Comparison of ENCODE assay signal across 13 mouse cellular contexts in the genomic region with DNA sequence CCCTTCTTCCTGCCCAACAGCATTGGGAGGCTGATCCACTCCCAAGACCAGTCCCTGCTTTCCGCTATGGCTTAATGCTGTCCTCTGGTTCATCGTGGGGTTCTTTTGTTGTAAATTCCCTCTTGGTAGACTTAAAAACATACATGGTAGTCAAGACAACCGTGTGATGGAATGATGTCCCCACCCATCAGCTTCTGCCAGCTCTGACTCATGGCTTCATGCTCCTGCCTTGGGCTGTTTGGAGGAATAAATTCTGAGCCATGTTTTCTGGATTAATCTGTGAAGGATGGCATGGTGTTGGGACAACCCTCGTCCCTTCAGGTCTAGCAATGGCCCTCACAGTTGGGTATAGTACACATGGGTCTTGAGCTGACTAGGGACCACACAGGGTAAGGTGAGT. TPM values are rescaled to one million over a fixed set of nuclear protein-coding genes. Genes with fewer than 3 reads are reported as not detected.
A peak's percentile ranks its signal among the peaks of the same experiment; 100 is the strongest.
DNase-seq lines count a peak whose midpoint lies in the region; ATAC-seq lines count a peak whose summit lies in the region.
"Had no signal": no experiment of that assay in that cellular context is flagged by ENCODE, and none has a peak within 500 bp of the region (broad histone marks: within the 10 kb centered on the region; RNA-seq: fewer than 3 reads in every experiment).

No protein-coding gene starts in this region.

- no peak overlapping the region for H3K4me2 ChIP-seq in forebrain, embryonic 11.5 days (ENCODE audit: low read depth, low read length, severe bottlenecking)
- H3K4me2 ChIP-seq in hindbrain, embryonic 15.5 days, result no peak overlapping the region
- H3K4me2 ChIP-seq in hindbrain, embryonic 12.5 days (replicated peaks), result no peak overlapping the region

- H3K9me3 ChIP-seq in forebrain, embryonic 11.5 days (ENCODE audit: control insufficient read depth, low read length), result no peaks in the 10 kb centered on the region
- no peaks in the 10 kb centered on the region for H3K9me3 ChIP-seq in forebrain, embryonic 10.5 days
- no peaks in the 10 kb centered on the region for H3K9me3 ChIP-seq in hindbrain, embryonic 15.5 days
- H3K9me3 ChIP-seq in hindbrain, embryonic 12.5 days (replicated peaks), result no peaks in the 10 kb centered on the region

- no peak overlapping the region for H3K4me3 ChIP-seq in forebrain, embryonic 11.5 days (ENCODE audit: low read depth, low read length)
- H3K4me3 ChIP-seq in forebrain, embryonic 10.5 days, result no peak overlapping the region
- H3K4me3 ChIP-seq in hindbrain, embryonic 15.5 days, result no peak overlapping the region
- no peak overlapping the region for H3K4me3 ChIP-seq in hindbrain, embryonic 12.5 days

- ATAC-seq in forebrain, embryonic 11.5 days (replicated peaks; ENCODE audit: low FRiP score), result no peak
- ATAC-seq in hindbrain, embryonic 15.5 days (ENCODE audit: low FRiP score, low read depth), result peak; percentile 33; the same call in 1 of the 2 replicates
- no peak for ATAC-seq in hindbrain, embryonic 12.5 days (ENCODE audit: low FRiP score)
- ATAC-seq: inflammation-experienced regulatory T-cells, adult 6 months; liver, postnatal 0 days had no signal

- 88% methylated on average over 4 of the region's 4 CpGs for WGBS in forebrain, embryonic 11.5 days
- 91% methylated on average over 4 of the region's 4 CpGs for WGBS in forebrain, embryonic 10.5 days
- 82% methylated on average over 4 of the region's 4 CpGs for WGBS in hindbrain, embryonic 15.5 days
- 80% methylated on average over 4 of the region's 4 CpGs for WGBS in hindbrain, embryonic 12.5 days

- H3K27me3 ChIP-seq in forebrain, embryonic 11.5 days (ENCODE audit: control insufficient read depth, insufficient read depth, low read length), result no peaks in the 10 kb centered on the region
- no peaks in the 10 kb centered on the region for H3K27me3 ChIP-seq in forebrain, embryonic 10.5 days (ENCODE audit: poor library complexity, severe bottlenecking)
- H3K27me3 ChIP-seq in hindbrain, embryonic 15.5 days, result no peaks in the 10 kb centered on the region
- H3K27me3 ChIP-seq in hindbrain, embryonic 12.5 days, result no peaks in the 10 kb centered on the region

- H3K36me3 ChIP-seq in forebrain, embryonic 11.5 days (ENCODE audit: control insufficient read depth, insufficient read depth, low read length), result no peaks in the 10 kb centered on the region; the same call in 1 of the 2 replicates
- H3K36me3 ChIP-seq in forebrain, embryonic 10.5 days (replicated peaks), result peaks cover 88% of the 10 kb centered on the region
- H3K36me3 ChIP-seq in hindbrain, embryonic 15.5 days, result no peaks in the 10 kb centered on the region
- H3K36me3 ChIP-seq in hindbrain, embryonic 12.5 days, result 0 out of 2 replicates have a peak, but pooled peaks cover 7% of the 10 kb centered on the region

- no peak overlapping the region for H3K27ac ChIP-seq in forebrain, embryonic 11.5 days (ENCODE audit: low read depth, low read length)
- no peak overlapping the region for H3K27ac ChIP-seq in forebrain, embryonic 10.5 days
- no peak overlapping the region for H3K27ac ChIP-seq in hindbrain, embryonic 15.5 days (replicated peaks)
- H3K27ac ChIP-seq in hindbrain, embryonic 12.5 days, result no peak overlapping the region
- H3K27ac ChIP-seq: kidney, postnatal 0 days had no signal

- DNase-seq in forebrain, embryonic 11.5 days (ENCODE audit: low spot score), result peak; percentile 10
- DNase-seq in forebrain, embryonic 10.5 days (ENCODE audit: extremely low spot score, low spot score), result no peak
- DNase-seq in urinary bladder, postnatal 36 days (ENCODE audit: low spot score in 2 of 2), result peak; percentile 29 to 42
- no peak for DNase-seq in urinary bladder, adult 2 months (ENCODE audit: low spot score)
- no peak for DNase-seq in spleen, postnatal 4 days (ENCODE audit: low spot score in 2 of 2)
- DNase-seq in cerebellum, adult 18-20 months, result no peak
- DNase-seq: cerebellum, postnatal 25 days; liver, postnatal 0 days; thymus, postnatal 36 days had no signal

- no peak overlapping the region for H3K9ac ChIP-seq in forebrain, embryonic 11.5 days (ENCODE audit: low read length)
- no peak overlapping the region for H3K9ac ChIP-seq in hindbrain, embryonic 15.5 days
- no peak overlapping the region for H3K9ac ChIP-seq in hindbrain, embryonic 12.5 days
- H3K9ac ChIP-seq: liver, postnatal 0 days had no signal

- no peaks in the 10 kb centered on the region for H3K4me1 ChIP-seq in forebrain, embryonic 11.5 days (replicated peaks; ENCODE audit: control insufficient read depth, insufficient read depth, low read length)
- H3K4me1 ChIP-seq in forebrain, embryonic 10.5 days, result no peaks in the 10 kb centered on the region
- 0 out of 2 replicates have a peak, but pooled peaks cover 4% of the 10 kb centered on the region for H3K4me1 ChIP-seq in hindbrain, embryonic 15.5 days (replicated peaks)
- H3K4me1 ChIP-seq in hindbrain, embryonic 12.5 days, result no peaks in the 10 kb centered on the region

RNA-seq across cellular contexts. Expression of a gene that starts 42.3 kb away (rescaled TPM):
- 16.8 and 19.1 TPM in 2 replicates for polyA plus RNA-seq in forebrain, embryonic 11.5 days (2014; fragmentation: Nextera tagmentation; extraction: Ambion mirVana)
- polyA plus RNA-seq in forebrain, embryonic 10.5 days (2016; fragmentation: Nextera tagmentation; extraction: Ambion mirVana), result 20.1 and 22.3 TPM in 2 replicates
- 5.0 and 7.2 TPM in 2 replicates for polyA plus RNA-seq in hindbrain, embryonic 15.5 days (2015; fragmentation: Nextera tagmentation; extraction: Ambion mirVana)
- polyA plus RNA-seq in hindbrain, embryonic 12.5 days (2016; fragmentation: Nextera tagmentation; extraction: Ambion mirVana), result 12.3 and 13.3 TPM in 2 replicates
- 23.0 and 23.7 TPM in 2 replicates for polyA plus RNA-seq in urinary bladder, adult 2 months (2012; rRNA removed)
- polyA plus RNA-seq: inflammation-experienced regulatory T-cells, adult 6 months had no signal

RNA-seq across cellular contexts. Expression of a gene that starts 43.9 kb away (rescaled TPM):
- 24.2 and 26.7 TPM in 2 replicates for polyA plus RNA-seq in forebrain, embryonic 11.5 days (2014; fragmentation: Nextera tagmentation; extraction: Ambion mirVana)
- polyA plus RNA-seq in forebrain, embryonic 10.5 days (2016; fragmentation: Nextera tagmentation; extraction: Ambion mirVana), result 28.8 and 31.5 TPM in 2 replicates
- polyA plus RNA-seq in hindbrain, embryonic 15.5 days (2015; fragmentation: Nextera tagmentation; extraction: Ambion mirVana), result 5.8 and 6.0 TPM in 2 replicates
- polyA plus RNA-seq in hindbrain, embryonic 12.5 days (2016; fragmentation: Nextera tagmentation; extraction: Ambion mirVana), result 17.2 and 18.3 TPM in 2 replicates
- 23.8 and 29.9 TPM in 2 replicates for polyA plus RNA-seq in urinary bladder, adult 2 months (2012; rRNA removed)
- polyA plus RNA-seq: inflammation-experienced regulatory T-cells, adult 6 months had no signal

Comparison
In these comparisons a context has a peak if more than half of its experiments do, and no peak if none do; other contexts are left out.
1. DNase-seq: peak in forebrain, embryonic 11.5 days (single experiment) and urinary bladder, postnatal 36 days (2 of 2); none in forebrain, embryonic 10.5 days (single experiment), urinary bladder, adult 2 months (single experiment), spleen, postnatal 4 days (0 of 2) and cerebellum, adult 18-20 months (0 of 2).